Mouse (Mus musculus) intestine, embryonic 14.5 days (tissue): ENCODE measurements around the gene Gpr18. TPM values are rescaled to one million over a fixed set of nuclear protein-coding genes. Genes with fewer than 3 reads are reported as not detected.
"Not testable (repeated sequence)": the region's sequence is repeated elsewhere in the genome, so short reads cannot be mapped to it uniquely, and the experiment has no call there.

ENCODE experiments used
- ATAC-seq: fragments of 200-750 bp; cut with Nextera tagmentation; replicated peaks from 2 replicates; pipeline ENCODE4 v1.8.0; 2017; ENCODE audit warnings: low read depth, moderate number of reproducible peaks, moderate TSS enrichment, moderate library complexity; ENCODE audit not compliant: low FRiP score, low TSS enrichment
- DNase-seq: peaks from one replicate; pipeline ENCODE4 v3.0.0-alpha.2; 2018; ENCODE audit warnings: low spot score
- H3K27ac ChIP-seq: fragments of 300-500 bp; sonication (generic); 2 replicates; pipeline ENCODE4 v1.5.1; 2014; ENCODE audit warnings: low read depth, mild to moderate bottlenecking, control low read depth
- H3K27me3 ChIP-seq: fragments of 300-500 bp; sonication (generic); replicated peaks from 2 replicates; pipeline ENCODE4 v1.6.1; 2014; ENCODE audit warnings: low read length, control low read depth; ENCODE audit not compliant: control insufficient read depth, insufficient read depth
- H3K36me3 ChIP-seq: fragments of 300-500 bp; sonication (generic); 2 replicates; pipeline ENCODE4 v1.6.1; 2014; ENCODE audit warnings: low read length, control low read depth; ENCODE audit not compliant: control insufficient read depth, insufficient read depth
- H3K4me1 ChIP-seq: fragments of 300-500 bp; sonication (generic); replicated peaks from 2 replicates; pipeline ENCODE4 v1.6.1; 2014; ENCODE audit warnings: low read length, control low read depth, mixed read lengths; ENCODE audit not compliant: control insufficient read depth, insufficient read depth
- H3K4me2 ChIP-seq: fragments of 300-500 bp; sonication (generic); 2 replicates; pipeline ENCODE4 v1.6.1; 2014; ENCODE audit warnings: low read length
- H3K4me3 ChIP-seq: fragments of 300-500 bp; sonication (generic); 2 replicates; pipeline ENCODE4 v1.5.1; 2014; ENCODE audit warnings: low read depth, low read length, control low read depth, mixed read lengths
- H3K9ac ChIP-seq: fragments of 300-500 bp; sonication (generic); 2 replicates; pipeline ENCODE4 v1.6.1; 2014; ENCODE audit warnings: mild to moderate bottlenecking, low read length
- H3K9me3 ChIP-seq: fragments of 300-500 bp; sonication (generic); 2 replicates; pipeline ENCODE4 v1.6.1; 2016; ENCODE audit warnings: low read length, control low read depth; ENCODE audit not compliant: control insufficient read depth
- WGBS: fragments of 180-500 bp; shearing (Covaris S2); extraction: QIAGEN DNeasy Blood & Tissue Kit; methylation state at CpG from one replicate; pipeline ENCODE4 v1.1.7; 2014; 5-methylcytosine and 5-hydroxymethylcytosine counted together
- polyA plus RNA-seq: library from polyadenylated mRNA; unstranded; fragments of >200 nt; fragmentation: Nextera tagmentation; extraction: Ambion mirVana; gene quantifications from 2 replicates; pipeline ENCODE4 v1.2.1, GENCODE M21; 2014

Gene Gpr18
- polyA plus RNA-seq, 1 experiment from 2014 or later: 0.62 TPM

- H3K27ac ChIP-seq, H3K4me1 ChIP-seq, H3K9ac ChIP-seq, H3K4me3 ChIP-seq, H3K36me3 ChIP-seq, H3K27me3 ChIP-seq, H3K4me2 ChIP-seq, H3K9me3 ChIP-seq: not testable (repeated sequence)
- 23% methylated on average over 2 of the region's 2 CpGs for WGBS
- DNase-seq (peak; percentile 83), ATAC-seq (0 out of 2 replicates have a peak, but pooled peaks have one; percentile 64)
Measured at GRCm38 (mm10) chr14:121865162-121865561, 50.4 kb downstream of the Gpr18 start.

Other genes with a start within 250 kb of the Gpr18 start
- 34.8 and 42.7 TPM in 2 replicates for gene Dock9, start 117.9 kb downstream of the Gpr18 start, polyA plus RNA-seq
- 67.5 and 72.4 TPM in 2 replicates for gene Ubac2, start 37.2 kb downstream of the Gpr18 start, polyA plus RNA-seq
- 3.4 and 4.7 TPM in 2 replicates for gene Gpr183, start 49.4 kb upstream of the Gpr18 start, polyA plus RNA-seq
- not detected in 2 replicates for gene Timm8a2, start 118.9 kb upstream of the Gpr18 start, polyA plus RNA-seq
- 191 and 195 TPM in 2 replicates for gene Tm9sf2, start 191.3 kb upstream of the Gpr18 start, polyA plus RNA-seq